Mouse (Mus musculus): Measurements from ENCODE around the gene Tst.

DNA sequence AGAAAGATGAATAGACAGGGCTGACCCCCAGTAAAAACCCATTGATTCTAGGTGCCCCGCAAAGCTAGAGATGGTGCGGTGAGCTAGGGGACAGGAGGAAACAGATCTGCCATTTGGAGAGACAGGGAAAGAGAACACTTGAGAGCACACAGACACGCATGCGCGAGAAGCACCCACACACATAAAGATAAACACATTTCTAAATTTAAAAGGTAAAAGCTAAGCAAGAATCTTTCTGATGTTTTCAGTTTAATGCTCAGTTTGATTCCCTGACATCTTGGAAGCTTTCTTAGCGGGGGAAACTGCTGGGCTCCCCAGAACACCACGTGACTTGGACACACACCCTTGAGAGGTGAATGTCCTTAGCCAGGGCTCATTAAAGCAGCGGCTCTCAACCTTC is 38.8 kb downstream of the Tst start:
- TF ChIP-seq CTCF (IDR thresholded peaks at IDR 0.05; ENCODE audit: borderline replicate concordance, insufficient read depth, low read depth, low read length): no peak
- TF ChIP-seq POLR2A (IDR thresholded peaks at IDR 0.05; ENCODE audit: borderline replicate concordance, insufficient read depth, low read length): no peak

All from cerebellum, adult 2 months (tissue).